Mouse (Mus musculus): ENCODE results near the gene Zfp37. TPM values are rescaled to one million over a fixed set of nuclear protein-coding genes. Genes with fewer than 3 reads are reported as not detected.

Gene Zfp37
- 0.51 TPM in 1 of 2 replicates, not detected in the other for polyA plus RNA-seq (2012)

GRCm38 (mm10) chr4:62230769-62231168, at the start of gene Zfp37:
Gene Zfp37, minus strand, starts transcription at chr4:62231047.

GRCm38 (mm10) chr4:62262276-62262675, 31.4 kb upstream of the Zfp37 start, which contains the start of gene Slc31a2:
Gene Slc31a2, plus strand, starts transcription at chr4:62262562.

GRCm38 (mm10) chr4:62150811-62151210, 80.0 kb downstream of the Zfp37 start, which contains the start of gene Mup21:
Gene Mup21, minus strand, starts transcription at chr4:62150863.

Other genes starting within 250 kb of the Zfp37 start
- gene Mup20, start 176.9 kb downstream of the Zfp37 start, polyA plus RNA-seq (2012) = not detected in 2 replicates
- not detected in 2 replicates for gene Mup3, start 143.7 kb downstream of the Zfp37 start, polyA plus RNA-seq (2012)
- gene Mup21, start 80.2 kb downstream of the Zfp37 start, polyA plus RNA-seq (2012) = not detected in 2 replicates
- 1.4 and 1.8 TPM in 2 replicates for gene Slc31a2, start 31.5 kb upstream of the Zfp37 start, polyA plus RNA-seq (2012)
- gene Fkbp15, start 129.5 kb upstream of the Zfp37 start, polyA plus RNA-seq (2012) = 12.2 and 13.8 TPM in 2 replicates
- gene Slc31a1, start 129.7 kb upstream of the Zfp37 start, polyA plus RNA-seq (2012) = 1.7 and 2.0 TPM in 2 replicates
- gene Cdc26, start 177.6 kb upstream of the Zfp37 start, polyA plus RNA-seq (2012) = 22.7 and 35.0 TPM in 2 replicates
- 2.2 TPM in 2 replicates for gene Prpf4, start 177.8 kb upstream of the Zfp37 start, polyA plus RNA-seq (2012)
- not detected in 2 replicates for gene Rnf183, start 204.2 kb upstream of the Zfp37 start, polyA plus RNA-seq (2012)
- 1.2 and 1.4 TPM in 2 replicates for gene Wdr31, start 239.8 kb upstream of the Zfp37 start, polyA plus RNA-seq (2012)
- gene Bspry, start 249.0 kb upstream of the Zfp37 start, polyA plus RNA-seq (2012) = 0.24 and 0.48 TPM in 2 replicates